Mouse (Mus musculus) liver, adult 2 months (tissue): ENCODE measurements around the gene Reep3.

Experiments
- CTCF ChIP-seq: fragments of 200-500 bp; IDR thresholded peaks from 2 replicates; pipeline ENCODE4 v1.5.1; 2011; ENCODE audit warnings: low read depth, low read length, control low read depth
- POLR2A ChIP-seq: fragments of 200-500 bp; IDR thresholded peaks from 2 replicates; pipeline ENCODE4 v1.6.1; 2011; ENCODE audit warnings: low read length, control low read depth; ENCODE audit not compliant: insufficient read depth; ENCODE audit errors: extremely low read depth

- TF ChIP-seq CTCF (no peak), POLR2A (no peak)
Observed at GRCm38 (mm10) chr10:66978215-66978614, 118.5 kb downstream of the Reep3 start.
